Mouse (Mus musculus): Measurements from ENCODE around the gene Fry. TPM values are rescaled to one million over a fixed set of nuclear protein-coding genes. Genes with fewer than 3 reads are reported as not detected.

Fry gene
- polyA plus RNA-seq, 1 experiment: not detected

DNA sequence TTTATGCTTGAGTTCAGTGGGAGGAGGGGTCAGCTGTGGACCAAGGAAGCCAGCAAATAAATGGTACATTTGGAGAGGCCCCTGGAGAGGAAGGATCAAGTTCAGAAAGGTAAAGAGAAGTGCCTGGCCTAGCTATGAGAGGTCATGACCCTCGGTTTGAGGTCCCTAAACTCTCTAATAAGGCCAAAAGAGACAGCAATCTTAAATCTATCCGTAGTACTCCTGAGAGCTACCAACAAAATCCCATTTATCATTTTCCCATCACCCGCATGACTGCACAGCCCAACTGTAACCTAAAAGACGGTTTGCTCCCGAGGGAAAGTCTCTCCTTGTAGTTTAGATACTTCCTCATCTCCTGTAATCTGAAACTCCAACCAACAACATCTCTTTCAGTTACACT, 264.0 kb downstream of the Fry start:
- no peak for TF ChIP-seq GATA1 (IDR thresholded peaks at IDR 0.05; ENCODE audit: low read length)

DNA sequence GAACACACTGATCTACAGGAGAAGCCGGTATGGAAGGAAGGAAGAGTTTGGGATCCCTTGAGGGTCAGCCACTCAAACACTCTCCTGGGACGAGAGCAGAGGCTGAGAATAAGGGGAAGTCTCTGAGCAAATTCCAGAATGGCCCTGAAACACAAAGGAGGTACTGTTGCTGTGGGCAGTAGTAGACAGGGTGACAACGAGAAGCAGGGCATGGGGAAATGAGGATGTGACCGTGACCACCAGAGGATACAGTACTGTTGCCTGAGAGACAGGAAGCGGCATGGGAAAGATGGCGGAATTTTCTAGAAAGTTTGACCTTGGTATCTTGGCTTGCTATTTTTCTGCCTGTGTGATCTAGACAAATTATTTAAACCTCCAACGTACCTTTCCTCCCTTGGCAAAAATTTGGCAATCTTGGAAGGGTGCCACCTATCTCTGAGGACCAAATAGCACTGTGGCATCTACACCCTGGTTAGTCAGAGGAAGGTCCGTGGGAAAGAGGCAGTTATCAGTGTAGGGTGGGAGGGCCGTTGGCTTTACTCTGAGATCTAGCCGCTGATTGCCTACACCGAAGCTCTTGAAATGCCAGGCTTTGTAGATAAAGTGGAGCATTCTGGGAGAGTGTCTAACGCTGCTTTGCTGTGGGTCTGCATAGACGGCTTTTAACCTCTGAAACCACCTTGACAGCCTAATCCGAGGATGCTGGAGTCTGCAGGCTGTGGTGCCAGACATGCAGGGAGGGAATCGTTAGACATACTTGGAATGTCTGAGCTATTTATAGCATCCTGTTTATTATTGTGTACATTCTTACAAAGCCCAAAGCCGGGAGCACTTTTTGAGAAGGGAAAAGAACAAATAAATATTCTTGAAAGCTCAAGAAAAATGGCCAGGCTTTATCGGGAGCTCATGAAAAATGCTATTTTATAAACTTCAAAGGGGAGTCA, 266.1 kb downstream of the Fry start:
- TF ChIP-seq GATA1 (IDR thresholded peaks at IDR 0.05; ENCODE audit: low read length): no peak

DNA sequence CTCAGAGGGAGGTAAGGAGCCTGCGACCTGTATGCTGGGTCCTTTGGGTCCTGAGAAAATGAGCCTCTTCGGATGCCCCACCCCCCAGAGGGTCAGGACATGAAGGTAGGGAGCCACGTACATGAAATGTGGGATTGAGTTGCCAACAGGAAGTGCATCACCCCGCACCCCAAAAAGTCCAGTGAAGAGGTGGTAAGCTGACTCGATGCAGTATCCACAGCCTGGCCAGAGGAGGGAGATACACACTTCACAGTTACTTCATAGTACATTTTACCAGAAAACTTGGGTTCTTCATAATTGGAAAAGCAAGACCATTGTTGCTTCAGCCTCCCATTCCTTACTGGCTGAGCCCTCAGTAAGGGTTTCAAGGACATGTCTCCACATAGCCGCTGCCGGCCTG, 266.8 kb downstream of the Fry start:
- TF ChIP-seq GATA1 (IDR thresholded peaks at IDR 0.05; ENCODE audit: low read length): no peak

DNA sequence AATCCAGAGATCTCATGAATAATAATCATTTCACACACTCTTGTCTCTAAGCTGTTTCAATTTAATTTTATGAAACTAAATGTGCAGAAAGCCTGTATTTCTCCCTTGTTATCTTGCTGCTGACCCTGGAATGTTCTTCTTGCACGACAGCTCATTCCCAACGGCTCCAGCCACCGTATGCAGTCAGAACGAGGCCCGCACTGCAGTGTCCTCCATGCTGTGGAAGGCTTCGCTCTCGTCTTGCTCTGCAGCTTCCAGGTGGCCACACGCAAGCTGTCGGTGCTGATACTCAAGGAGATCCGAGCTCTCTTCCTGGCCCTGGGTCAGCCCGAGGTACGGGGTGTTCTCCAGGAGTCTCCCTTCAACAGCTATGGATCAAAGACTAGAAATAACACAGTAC, 270.2 kb downstream of the Fry start:
- no peak for TF ChIP-seq GATA1 (IDR thresholded peaks at IDR 0.05; ENCODE audit: low read length)

DNA sequence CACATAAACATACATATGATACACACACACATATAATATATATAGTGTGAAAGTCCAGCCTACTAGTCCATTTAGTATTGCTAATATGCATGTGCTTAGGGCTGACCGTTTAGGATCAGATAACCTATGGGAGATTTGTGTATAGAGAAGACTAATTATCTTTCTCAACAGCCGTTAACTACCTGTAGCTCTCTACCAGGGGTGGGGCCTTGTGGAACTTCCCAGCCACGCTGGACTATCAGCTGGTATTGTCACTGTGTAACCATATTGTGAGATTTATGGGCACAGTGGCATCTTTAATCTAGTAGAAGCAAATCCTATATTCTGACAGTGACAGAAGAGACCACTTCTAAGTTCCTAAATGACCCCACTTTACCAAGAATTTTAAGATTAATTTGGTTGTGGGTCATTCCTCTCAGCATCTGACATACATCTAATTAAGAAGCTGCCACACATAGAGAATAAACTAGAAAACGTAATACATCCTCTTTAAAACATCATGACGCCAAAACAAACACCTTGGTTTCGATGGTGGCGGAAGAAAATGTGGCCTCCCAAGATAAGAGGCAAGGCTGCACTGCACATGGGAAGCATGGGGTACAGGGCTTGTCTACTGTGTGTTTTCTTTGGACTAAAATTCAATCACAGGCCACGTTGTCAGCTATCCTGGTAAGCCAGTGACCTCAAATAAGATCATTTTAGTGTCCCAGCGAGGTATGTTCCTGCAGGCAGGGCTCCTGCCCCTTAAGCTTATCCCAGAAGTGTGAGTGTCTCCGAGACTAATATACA, 271.3 kb downstream of the Fry start:
- TF ChIP-seq GATA1 (IDR thresholded peaks at IDR 0.05; ENCODE audit: low read length): no peak

DNA sequence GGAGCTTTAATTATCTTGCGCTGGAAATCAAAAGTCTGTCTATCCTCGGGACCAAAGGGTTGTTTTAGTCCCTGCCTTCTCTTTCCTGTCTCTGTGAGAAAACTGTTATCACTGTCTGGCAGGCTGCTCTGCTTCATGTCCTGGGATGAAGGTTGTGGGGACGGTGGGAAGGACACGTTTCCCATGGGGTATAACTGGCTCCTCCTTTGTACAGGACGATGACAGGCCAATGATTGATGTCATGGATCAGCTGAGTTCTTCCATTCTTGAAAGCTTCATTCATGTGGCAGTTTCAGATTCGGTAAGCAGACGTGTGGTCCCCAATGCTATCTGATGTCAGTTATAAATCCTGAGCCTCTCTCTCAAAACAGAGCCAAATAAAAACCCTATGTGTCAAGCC, 272.0 kb downstream of the Fry start:
- TF ChIP-seq GATA1 (IDR thresholded peaks at IDR 0.05; ENCODE audit: low read length): no peak

DNA sequence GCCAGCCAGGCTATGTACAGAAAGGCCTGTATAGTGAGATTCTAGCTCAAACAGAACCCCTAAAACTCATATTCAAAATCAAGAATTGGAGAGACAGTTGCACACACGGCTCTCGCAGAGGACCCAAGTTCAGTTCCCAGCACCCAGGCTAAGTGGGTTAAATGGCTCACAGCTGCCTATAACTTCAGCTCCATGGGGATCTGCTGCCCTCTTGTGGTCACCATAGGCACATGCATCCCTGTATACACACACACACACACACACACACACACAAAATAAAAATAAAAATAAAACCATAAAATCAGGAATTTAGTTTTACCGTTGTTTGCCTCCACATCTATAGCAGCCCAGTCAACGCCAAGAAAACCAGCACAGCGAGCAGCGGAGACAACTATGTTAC, 276.2 kb downstream of the Fry start:
- no peak for TF ChIP-seq GATA1 (IDR thresholded peaks at IDR 0.05; ENCODE audit: low read length)

DNA sequence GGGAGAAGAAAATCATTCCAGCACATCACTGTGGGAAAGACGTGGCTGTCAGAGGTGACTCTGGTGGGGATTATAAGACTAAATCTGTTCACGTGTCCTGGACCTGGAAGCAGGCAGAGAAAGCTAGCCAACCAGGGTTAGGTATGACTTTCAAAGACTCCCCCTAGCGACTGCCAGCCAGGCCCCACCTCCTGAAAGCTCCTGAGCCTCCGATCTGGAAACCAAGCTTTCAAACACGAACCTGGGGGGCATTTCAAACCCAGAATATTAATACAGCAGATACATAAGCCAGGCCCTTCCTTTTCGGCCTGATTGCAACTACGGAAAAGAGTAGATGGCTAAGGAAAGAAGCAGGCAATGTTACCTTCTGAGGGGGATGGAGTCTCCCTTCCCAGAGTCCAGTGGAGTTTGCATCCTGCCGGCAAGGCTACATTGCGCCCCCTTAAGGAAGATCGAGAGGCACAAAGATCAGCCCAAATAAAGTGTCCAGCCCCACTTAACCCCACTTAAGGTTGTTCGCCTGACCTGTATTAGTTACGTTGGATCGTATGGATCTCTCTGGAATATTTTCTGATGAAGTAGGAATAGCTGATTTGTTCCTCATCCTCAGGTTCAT, 284.5 kb downstream of the Fry start:
- TF ChIP-seq GATA1 (IDR thresholded peaks at IDR 0.05; ENCODE audit: low read length): no peak

DNA sequence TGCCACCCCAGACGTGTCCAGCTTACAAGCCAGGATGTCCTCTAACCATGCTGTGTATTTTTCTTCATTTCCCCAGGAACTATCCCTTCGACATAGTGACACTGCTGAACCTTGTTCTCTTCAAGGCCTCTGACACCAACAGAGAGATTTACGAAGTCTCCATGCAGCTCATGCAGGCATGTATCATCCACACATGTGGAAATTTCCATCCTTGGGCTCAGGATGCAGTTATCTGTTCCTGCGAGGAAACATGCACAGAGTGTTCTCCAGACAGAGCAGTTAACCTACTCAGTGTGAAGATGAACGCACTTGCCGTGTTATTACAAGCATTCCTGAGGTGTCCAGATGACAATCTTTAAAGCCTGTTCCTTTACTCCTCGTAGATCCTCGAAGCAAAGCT, 286.4 kb downstream of the Fry start:
- no peak for TF ChIP-seq GATA1 (IDR thresholded peaks at IDR 0.05; ENCODE audit: low read length)

DNA sequence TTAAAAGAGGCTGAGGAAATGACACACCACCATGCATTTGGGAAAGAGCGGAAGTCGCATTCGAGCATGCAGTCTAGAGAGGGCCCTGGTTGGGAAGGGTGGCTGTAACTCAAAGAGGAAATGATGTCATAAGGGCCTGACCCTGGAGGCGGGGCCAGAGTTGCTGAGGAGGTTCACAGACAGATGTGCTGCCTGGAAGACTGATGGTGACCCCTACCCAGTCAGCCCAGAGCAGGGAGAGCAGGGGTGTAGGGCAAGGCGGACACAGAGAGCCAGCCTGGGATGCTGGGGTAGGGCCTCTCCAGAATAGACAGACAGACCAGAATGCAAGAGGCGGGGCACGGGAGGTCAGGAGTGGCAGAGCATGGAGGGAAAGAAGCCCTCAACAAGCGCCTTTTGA, 290.5 kb downstream of the Fry start:
- no peak for TF ChIP-seq GATA1 (IDR thresholded peaks at IDR 0.05; ENCODE audit: low read length)

DNA sequence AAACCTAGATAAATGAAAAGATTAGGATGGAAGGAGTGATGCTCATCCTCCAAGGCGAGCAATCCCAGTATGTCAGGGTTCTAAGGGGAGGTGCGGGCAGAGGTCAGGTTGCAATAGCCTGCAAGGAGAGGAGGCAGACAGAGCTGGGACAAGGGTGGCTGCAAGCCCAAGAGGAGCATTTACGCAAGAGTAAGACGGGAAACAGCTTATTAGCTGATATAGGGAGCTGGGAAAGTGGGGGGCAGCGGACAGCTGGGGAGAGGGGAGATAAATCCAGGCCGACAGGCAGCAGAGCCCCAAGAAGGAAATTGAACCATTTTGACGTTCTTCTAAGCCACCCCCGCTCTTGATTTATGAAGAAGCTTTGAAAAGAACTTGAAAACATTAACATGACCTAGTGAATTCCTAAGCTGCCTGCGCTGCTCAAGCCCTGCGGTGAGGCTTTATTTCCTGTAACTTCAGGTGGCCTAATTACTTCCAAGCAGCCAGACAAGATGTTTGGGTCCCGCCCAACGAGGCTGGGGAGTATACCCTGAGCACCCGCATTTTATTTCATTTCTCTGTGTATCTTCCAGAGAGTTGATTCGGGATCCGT, 291.1 kb downstream of the Fry start:
- TF ChIP-seq GATA1 (IDR thresholded peaks at IDR 0.05; ENCODE audit: low read length): no peak

DNA sequence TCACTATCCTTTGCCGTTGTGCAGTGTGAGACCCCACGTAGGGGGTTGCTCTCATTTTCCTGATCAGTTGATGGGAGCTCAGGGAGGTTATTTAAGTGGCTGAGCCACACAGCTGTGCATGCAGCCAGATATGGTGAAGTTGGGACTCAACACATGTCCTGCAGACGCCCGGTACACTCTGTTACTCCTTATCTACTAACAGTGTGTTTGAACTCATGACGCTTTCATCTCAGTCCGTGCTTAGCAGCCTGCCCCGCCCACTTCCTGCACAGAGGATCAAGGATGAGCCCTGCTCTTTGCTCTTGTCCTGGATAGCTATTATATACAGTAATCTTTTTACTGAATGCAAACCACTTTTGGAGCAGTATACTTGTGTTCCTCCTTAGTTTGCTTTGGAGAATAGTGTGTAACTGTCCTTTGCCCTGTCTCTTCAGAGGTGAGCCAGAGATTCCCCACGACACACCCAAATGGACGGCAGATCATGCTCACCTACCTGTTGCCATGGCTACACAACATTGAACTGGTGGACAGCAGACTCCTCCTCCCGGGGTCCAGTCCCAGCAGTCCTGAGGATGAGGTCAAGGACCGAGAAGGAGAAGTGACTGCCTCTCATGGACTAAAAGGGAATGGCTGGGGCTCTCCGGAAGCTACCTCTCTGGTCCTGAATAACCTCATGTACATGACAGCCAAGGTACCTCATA, 294.5 kb downstream of the Fry start:
- no peak for TF ChIP-seq GATA1 (IDR thresholded peaks at IDR 0.05; ENCODE audit: low read length)

DNA sequence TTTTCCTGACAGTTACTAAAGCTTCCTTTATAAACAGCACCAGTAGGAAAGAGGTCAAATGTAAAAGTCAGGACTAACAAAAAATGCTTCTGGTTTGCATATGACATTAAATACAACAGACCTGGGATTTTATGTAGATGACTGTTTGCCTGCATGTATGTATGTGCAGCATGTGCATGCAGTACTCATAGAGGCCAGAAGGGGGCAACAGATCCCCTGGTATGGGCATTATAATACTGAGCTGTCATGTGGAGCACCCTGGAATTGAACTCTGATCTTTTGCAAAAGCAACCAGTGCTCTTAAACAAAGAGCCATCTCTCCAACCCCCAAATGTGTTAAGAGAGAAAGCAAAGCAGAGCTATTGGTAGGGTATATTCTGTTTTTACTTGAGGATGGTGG, 296.4 kb downstream of the Fry start:
- no peak for TF ChIP-seq GATA1 (IDR thresholded peaks at IDR 0.05; ENCODE audit: low read length)

DNA sequence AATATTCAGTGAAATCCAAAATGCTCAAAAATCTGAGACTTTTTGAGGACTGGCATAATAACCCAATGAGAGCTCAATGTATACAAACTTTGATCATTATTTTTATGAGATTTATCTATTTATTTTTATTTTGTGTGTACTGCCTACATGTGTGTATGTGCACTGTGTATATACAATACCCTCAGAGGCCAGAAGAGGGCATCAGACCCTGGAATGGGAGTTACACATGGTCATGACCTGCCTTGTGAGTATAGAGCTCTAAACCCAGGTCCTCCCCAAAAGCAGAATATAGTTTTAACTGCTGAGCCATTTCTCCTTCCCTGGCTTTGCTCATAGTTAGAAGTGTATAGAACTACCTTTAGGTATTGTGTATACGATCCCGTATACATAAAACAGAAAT, 298.8 kb downstream of the Fry start:
- TF ChIP-seq GATA1 (IDR thresholded peaks at IDR 0.05; ENCODE audit: low read length): no peak

DNA sequence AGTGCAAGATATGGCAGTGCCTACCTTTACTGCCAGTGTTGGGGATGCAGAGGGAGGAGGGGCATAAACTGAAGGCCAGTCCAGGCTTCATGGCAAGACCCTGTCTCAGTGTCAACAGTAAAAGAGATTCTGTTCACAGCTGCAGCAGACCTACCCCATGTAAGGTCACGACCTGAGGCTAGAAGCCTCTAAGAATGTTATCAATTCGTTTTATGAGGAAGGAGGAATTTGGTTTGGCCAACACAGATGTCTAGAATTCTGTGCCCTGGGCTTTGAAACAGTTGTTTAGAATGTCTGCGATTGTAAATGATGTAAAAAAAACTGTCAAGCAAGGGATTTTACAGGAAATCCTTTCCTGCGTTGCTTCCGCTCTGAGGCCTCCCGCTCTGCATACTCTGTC, 299.6 kb downstream of the Fry start:
- TF ChIP-seq GATA1 (IDR thresholded peaks at IDR 0.05; ENCODE audit: low read length): no peak

Data from G1E-ER4 (cell line).